Mouse (Mus musculus): ENCODE measurements around the gene Scd2.

DNA sequence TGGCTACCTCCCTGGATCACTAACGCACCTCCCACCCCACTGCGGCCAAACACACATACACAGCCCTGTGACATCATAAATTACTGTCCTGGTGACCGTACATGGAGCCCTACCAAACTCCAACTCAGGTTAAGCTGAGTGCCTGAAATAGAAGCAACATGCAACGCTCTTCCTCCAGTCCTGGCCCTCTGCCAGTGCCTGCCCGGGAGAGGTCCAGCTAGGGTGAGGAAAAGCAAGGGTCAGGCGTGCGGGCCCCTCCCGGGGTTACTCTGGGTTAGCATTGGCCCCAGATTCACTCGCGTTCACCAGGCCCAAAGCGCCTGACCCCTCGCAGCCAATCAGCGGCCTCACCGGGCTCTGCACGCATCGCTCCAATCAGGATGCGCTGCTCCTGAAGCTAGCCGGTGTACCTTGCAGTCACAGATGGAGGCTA lies 20.9 kb downstream of the Scd2 start:
- TF ChIP-seq POLR2A (IDR thresholded peaks at IDR 0.05; ENCODE audit: extremely low read depth, insufficient read depth, low read length) = no peak
- TF ChIP-seq CTCF (IDR thresholded peaks at IDR 0.05; ENCODE audit: low read depth, low read length) = no peak

All from liver, adult 2 months (tissue).